ENCODE assay signal across 15 mouse cellular contexts in genomic region chr17:73036845-73037244, GRCm38 (mm10).
DNase-seq lines count a peak whose midpoint lies in the region; ATAC-seq and TF ChIP-seq lines count a peak whose summit lies in the region.
"Had no signal": no experiment of that assay in that cellular context is flagged by ENCODE, and none has a peak within 500 bp of the region (broad histone marks: within the 10 kb centered on the region; RNA-seq: fewer than 3 reads in every experiment).

No protein-coding gene starts in this region.

- H3K9me3 ChIP-seq in limb, embryonic 13.5 days: no peaks in the 10 kb centered on the region
- no peaks in the 10 kb centered on the region for H3K9me3 ChIP-seq in limb, embryonic 10.5 days (replicated peaks)
- H3K9me3 ChIP-seq in heart, embryonic 14.5 days (ENCODE audit: control insufficient read depth, low read length): no peaks in the 10 kb centered on the region
- H3K9me3 ChIP-seq in hindbrain, embryonic 13.5 days: no peaks in the 10 kb centered on the region
- H3K9me3 ChIP-seq: forebrain, embryonic 13.5 days had no signal

- no peaks in the 10 kb centered on the region for H3K36me3 ChIP-seq in limb, embryonic 13.5 days
- H3K36me3 ChIP-seq in limb, embryonic 10.5 days: no peaks in the 10 kb centered on the region
- no peaks in the 10 kb centered on the region for H3K36me3 ChIP-seq in heart, embryonic 14.5 days (ENCODE audit: control insufficient read depth, insufficient read depth, low read length)
- H3K36me3 ChIP-seq in myocyte (ENCODE audit: control insufficient read depth, insufficient read depth): no peaks in the 10 kb centered on the region
- no peaks in the 10 kb centered on the region for H3K36me3 ChIP-seq in hindbrain, embryonic 13.5 days

- no peak overlapping the region for H3ac ChIP-seq in myocyte (ENCODE audit: control insufficient read depth, insufficient read length)

- H3K27me3 ChIP-seq in limb, embryonic 13.5 days: no peaks in the 10 kb centered on the region
- H3K27me3 ChIP-seq in limb, embryonic 10.5 days (ENCODE audit: low read depth, poor library complexity, severe bottlenecking): no peaks in the 10 kb centered on the region
- no peaks in the 10 kb centered on the region for H3K27me3 ChIP-seq in heart, embryonic 14.5 days (ENCODE audit: control insufficient read depth, insufficient read depth, low read length)
- no peaks in the 10 kb centered on the region for H3K27me3 ChIP-seq in myocyte (ENCODE audit: control insufficient read depth, insufficient read depth, insufficient read length)
- H3K27me3 ChIP-seq in hindbrain, embryonic 13.5 days: 0 out of 2 replicates have a peak, but pooled peaks cover 3% of the 10 kb centered on the region
- H3K27me3 ChIP-seq: forebrain, embryonic 13.5 days had no signal

- ATAC-seq in limb, embryonic 13.5 days (ENCODE audit: low FRiP score, low read depth): no peak
- ATAC-seq in heart, embryonic 14.5 days (ENCODE audit: insufficient number of reproducible peaks, insufficient read depth, low FRiP score, low read depth): peak; percentile 32; the same call in 1 of the 2 replicates
- no peak for ATAC-seq in hindbrain, embryonic 13.5 days (ENCODE audit: low FRiP score)
- ATAC-seq: forebrain, embryonic 13.5 days had no signal

- no peak overlapping the region for H3K4me3 ChIP-seq in limb, embryonic 13.5 days
- no peak overlapping the region for H3K4me3 ChIP-seq in limb, embryonic 10.5 days
- H3K4me3 ChIP-seq in heart, embryonic 14.5 days (ENCODE audit: control insufficient read depth in 1 of 2, insufficient read depth in 1 of 2, low read depth in 1 of 2, low read length in 2 of 2): no peak overlapping the region
- no peak overlapping the region for H3K4me3 ChIP-seq in myocyte
- no peak overlapping the region for H3K4me3 ChIP-seq in hindbrain, embryonic 13.5 days
- H3K4me3 ChIP-seq: forebrain, embryonic 13.5 days had no signal

- no peak for DNase-seq in limb, embryonic 10.5 days (ENCODE audit: low spot score)
- DNase-seq in brain, adult 2 months (ENCODE audit: low read depth, low spot score): peak; percentile 29
- DNase-seq in testis, postnatal 14 days (ENCODE audit: low spot score): no peak
- DNase-seq in cerebellum, adult 9-11 months: no peak
- DNase-seq: cerebellum, adult 2 months; gastrocnemius, postnatal 25 days; kidney, postnatal 36 days; lung, postnatal 36 days; midbrain, embryonic 14.5 days; thymus, adult 18-20 months had no signal

- H3K79me2 ChIP-seq in myocyte (ENCODE audit: control insufficient read depth, insufficient read depth): no peaks in the 10 kb centered on the region

- no peak overlapping the region for H3K9ac ChIP-seq in limb, embryonic 13.5 days
- peak overlapping the region; percentile 57 for H3K9ac ChIP-seq in heart, embryonic 14.5 days (ENCODE audit: low read length)
- no peak overlapping the region for H3K9ac ChIP-seq in hindbrain, embryonic 13.5 days
- H3K9ac ChIP-seq: forebrain, embryonic 13.5 days had no signal

- WGBS in limb, embryonic 13.5 days: 53% methylated on average over 3 of the region's 3 CpGs
- WGBS in limb, embryonic 10.5 days: 79% methylated on average over 3 of the region's 3 CpGs
- 30% methylated on average over 3 of the region's 3 CpGs for whole genome bisulfite sequencing in heart, embryonic 14.5 days
- 84% methylated on average over 3 of the region's 3 CpGs for WGBS in hindbrain, embryonic 13.5 days

- H3K4me2 ChIP-seq in limb, embryonic 13.5 days (replicated peaks): no peak overlapping the region
- H3K4me2 ChIP-seq in heart, embryonic 14.5 days (ENCODE audit: low read length): no peak overlapping the region
- H3K4me2 ChIP-seq in myocyte (ENCODE audit: low read depth): peak overlapping the region; percentile 37
- H3K4me2 ChIP-seq in hindbrain, embryonic 13.5 days: no peak overlapping the region
- H3K4me2 ChIP-seq: forebrain, embryonic 13.5 days had no signal

- TF ChIP-seq POLR2A in myocyte (IDR thresholded peaks at IDR 0.05; ENCODE audit: insufficient read length, low read depth): no peak

- H3K27ac ChIP-seq in limb, embryonic 13.5 days: peak overlapping the region; percentile 66; the same call in 1 of the 2 replicates
- no peak overlapping the region for H3K27ac ChIP-seq in limb, embryonic 10.5 days
- peak overlapping the region; percentile 58 to 64 for H3K27ac ChIP-seq in heart, embryonic 14.5 days (replicated peaks in 1 of 2; ENCODE audit: control insufficient read depth in 1 of 2, insufficient read depth in 1 of 2, low read depth in 2 of 2, low read length in 2 of 2)
- no peak overlapping the region for H3K27ac ChIP-seq in hindbrain, embryonic 13.5 days
- H3K27ac ChIP-seq: forebrain, embryonic 13.5 days had no signal

- peaks cover 31% of the 10 kb centered on the region for H3K4me1 ChIP-seq in limb, embryonic 13.5 days
- peaks cover 20% of the 10 kb centered on the region for H3K4me1 ChIP-seq in limb, embryonic 10.5 days
- peaks cover 13 to 25% of the 10 kb centered on the region in 2 experiments for H3K4me1 ChIP-seq in heart, embryonic 14.5 days (ENCODE audit: control insufficient read depth in 2 of 2, insufficient read depth in 2 of 2, low read length in 2 of 2)
- H3K4me1 ChIP-seq in hindbrain, embryonic 13.5 days (replicated peaks): no peaks in the 10 kb centered on the region
- H3K4me1 ChIP-seq: forebrain, embryonic 13.5 days had no signal

TF ChIP-seq in myocyte, 11 proteins besides CTCF, POLR2A, EP300 and RAD21:
- no peak for TF ChIP-seq MYOG (IDR thresholded peaks at IDR 0.05; ENCODE audit: control insufficient read depth in 1 of 3, insufficient read depth in 1 of 3, insufficient read length in 2 of 3, low read depth in 2 of 3)
- TF ChIP-seq REST (IDR thresholded peaks at IDR 0.05; ENCODE audit: insufficient read depth, insufficient read length): no peak
- TF ChIP-seq USF1 (IDR thresholded peaks at IDR 0.05; ENCODE audit: low read depth): no peak
- TF ChIP-seq E2F4 (IDR thresholded peaks at IDR 0.05; ENCODE audit: insufficient read depth): no peak
- TF ChIP-seq POLR2AphosphoS2 (IDR thresholded peaks at IDR 0.05; ENCODE audit: insufficient read length, low read depth): no peak
- TF ChIP-seq TCF3 (IDR thresholded peaks at IDR 0.05; ENCODE audit: insufficient read length, low read depth): no peak
- no peak for TF ChIP-seq MYOD1 (IDR thresholded peaks at IDR 0.05; ENCODE audit: control insufficient read depth in 1 of 3, insufficient read length in 2 of 3, low read depth in 2 of 3)
- no peak for TF ChIP-seq SRF (IDR thresholded peaks at IDR 0.05; ENCODE audit: control insufficient read depth, insufficient read length, low read depth)
- TF ChIP-seq CEBPB (IDR thresholded peaks at IDR 0.05; ENCODE audit: insufficient read depth, poor library complexity, severe bottlenecking): no peak
- no peak for TF ChIP-seq TCF12 (IDR thresholded peaks at IDR 0.05; ENCODE audit: insufficient read depth, poor library complexity, severe bottlenecking)
- no peak for TF ChIP-seq MAX (IDR thresholded peaks at IDR 0.05; ENCODE audit: low read depth)

Comparison
In these comparisons a context has a peak if more than half of its experiments do, and no peak if none do; other contexts are left out.
1. H3K27ac ChIP-seq: peak in limb, embryonic 13.5 days (single experiment) and heart, embryonic 14.5 days (2 of 2); none in limb, embryonic 10.5 days (single experiment) and hindbrain, embryonic 13.5 days (single experiment).